Mouse (Mus musculus) small intestine, adult 2 months (tissue): Measurements from ENCODE around the gene Gm44579. TPM values are rescaled to one million over a fixed set of nuclear protein-coding genes. Genes with fewer than 3 reads are reported as not detected.

Source experiments
- H3K27ac ChIP-seq: fragments of 200-500 bp; 2 replicates; pipeline ENCODE4 v1.5.1; 2012; ENCODE audit warnings: low read depth, low read length, control low read depth, inconsistent platforms; ENCODE audit not compliant: insufficient read depth
- H3K27me3 ChIP-seq: fragments of 200-500 bp; 2 replicates; pipeline ENCODE4 v1.6.1; 2012; ENCODE audit warnings: mild to moderate bottlenecking, moderate library complexity, low read length, inconsistent platforms; ENCODE audit not compliant: control insufficient read depth, insufficient read depth
- H3K36me3 ChIP-seq: fragments of 200-500 bp; 2 replicates; pipeline ENCODE4 v1.6.1; 2012; ENCODE audit warnings: mild to moderate bottlenecking, low read length, control low read depth, inconsistent platforms; ENCODE audit not compliant: control insufficient read depth, insufficient read depth
- H3K4me1 ChIP-seq: fragments of 200-500 bp; 2 replicates; pipeline ENCODE4 v1.6.1; 2012; ENCODE audit warnings: low read length, inconsistent platforms, mixed read lengths; ENCODE audit not compliant: control insufficient read depth, insufficient read depth, insufficient read length
- H3K4me3 ChIP-seq: fragments of 200-500 bp; 2 replicates; pipeline ENCODE4 v1.5.1; 2012; ENCODE audit warnings: low read depth, mild to moderate bottlenecking, control low read depth, inconsistent platforms, low read length, moderate library complexity
- CTCF ChIP-seq: fragments of 200-500 bp; IDR thresholded peaks from 2 replicates; pipeline ENCODE4 v1.5.1; 2012; ENCODE audit warnings: low read depth, mild to moderate bottlenecking, control low read depth, inconsistent platforms, low read length, moderate library complexity, mixed read lengths; ENCODE audit not compliant: insufficient replicate concordance, insufficient read length; ENCODE audit errors: extremely low read depth
- POLR2A ChIP-seq: fragments of 200-500 bp; IDR thresholded peaks from 2 replicates; pipeline ENCODE4 v1.6.1; 2012; ENCODE audit warnings: low read depth, mild to moderate bottlenecking, control low read depth, inconsistent platforms, low read length, moderate library complexity
- WGBS: fragments of 180-500 bp; shearing (Covaris S2); methylation state at CpG from one replicate; pipeline ENCODE4 v1.1.7; 2018; 5-methylcytosine and 5-hydroxymethylcytosine counted together
- polyA plus RNA-seq: library from polyadenylated mRNA; depleted of rRNA; stranded (reverse); fragments of >200 nt; gene quantifications from 2 replicates; pipeline ENCODE4 v1.2.3, GENCODE M21; 2012

Gm44579 gene
- polyA plus RNA-seq, 1 experiment = not detected

DNA sequence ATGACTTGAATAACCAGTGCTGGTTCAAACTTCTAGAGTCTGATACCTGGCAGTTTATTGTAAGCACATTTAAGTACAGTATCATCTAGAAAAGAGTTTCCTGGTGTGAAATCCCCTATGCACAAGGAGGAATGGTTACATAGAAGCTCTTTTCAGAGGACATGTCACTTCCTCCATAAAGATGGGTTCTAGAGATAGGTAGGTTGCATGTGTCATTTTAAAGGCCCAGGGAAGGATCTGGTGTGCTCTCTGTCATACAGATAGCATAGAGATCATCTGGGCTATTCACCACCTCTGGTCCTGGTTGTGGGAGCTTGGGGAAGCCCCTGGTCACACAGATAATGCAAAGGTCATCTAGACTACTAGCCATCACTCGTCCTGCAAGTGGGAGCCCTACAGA lies 63.5 kb downstream of the Gm44579 start:
- Histone ChIP-seq H3K4me1 (no peaks in the 10 kb centered on the region), H3K4me3 (no peak overlapping the region), H3K36me3 (no peaks in the 10 kb centered on the region), H3K27me3 (no peaks in the 10 kb centered on the region), H3K27ac (no peak overlapping the region)
- WGBS = 41% methylated on average over 1 of the region's 1 CpGs
- TF ChIP-seq POLR2A (no peak), CTCF (no peak)

DNA sequence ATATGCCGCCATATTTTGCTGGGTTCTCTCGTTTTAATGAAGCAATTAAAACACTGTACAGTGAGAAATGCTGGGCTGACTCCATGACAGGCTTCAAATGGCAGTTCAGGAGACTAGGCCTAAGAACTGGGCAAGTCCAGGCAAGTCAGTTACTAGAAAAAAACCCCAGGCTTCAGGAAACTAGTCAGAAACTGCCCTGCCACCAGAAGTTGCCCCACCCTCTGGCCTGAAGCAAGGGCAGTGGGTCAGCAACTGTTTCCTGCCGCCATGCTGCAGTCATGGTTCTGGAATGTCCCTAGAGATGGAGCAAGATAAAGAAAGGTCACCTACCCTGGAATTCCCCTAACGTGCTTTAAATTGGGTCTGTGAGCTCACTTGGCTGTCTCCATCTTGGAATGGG lies 64.8 kb downstream of the Gm44579 start:
- H3K36me3 ChIP-seq = no peaks in the 10 kb centered on the region
- WGBS = 68% methylated on average over 4 of the region's 4 CpGs
- peaks cover 3% of the 10 kb centered on the region; the same call in 1 of the 2 replicates for H3K4me1 ChIP-seq
- no peak overlapping the region for H3K27ac ChIP-seq
- H3K27me3 ChIP-seq = no peaks in the 10 kb centered on the region
- TF ChIP-seq POLR2A = no peak
- no peak for TF ChIP-seq CTCF
- H3K4me3 ChIP-seq = no peak overlapping the region

DNA sequence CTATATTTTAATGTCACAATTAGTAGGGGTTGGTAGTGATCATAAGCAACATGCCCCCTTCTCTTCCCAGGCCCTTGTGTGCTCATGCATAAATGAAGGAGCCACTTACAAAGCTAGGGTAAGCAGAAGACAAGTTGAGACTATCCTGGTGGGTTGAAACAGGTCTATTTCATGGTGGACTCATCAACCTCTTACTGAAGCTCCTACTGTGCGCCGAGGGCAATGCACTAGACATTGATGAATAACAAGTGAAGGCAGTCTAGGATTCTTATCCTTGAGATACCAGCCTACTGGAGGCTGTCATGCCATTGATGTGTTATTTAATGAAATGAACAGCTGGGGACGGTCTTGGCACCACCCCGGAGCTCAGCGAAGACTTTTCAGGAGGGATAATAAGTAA lies 65.5 kb downstream of the Gm44579 start:
- Histone ChIP-seq H3K36me3 (no peaks in the 10 kb centered on the region), H3K4me3 (no peak overlapping the region), H3K27me3 (no peaks in the 10 kb centered on the region), H3K4me1 (peaks cover 3% of the 10 kb centered on the region; the same call in 1 of the 2 replicates), H3K27ac (no peak overlapping the region)
- TF ChIP-seq POLR2A = no peak
- TF ChIP-seq CTCF = no peak
- WGBS = 90% methylated on average over 5 of the region's 5 CpGs

DNA sequence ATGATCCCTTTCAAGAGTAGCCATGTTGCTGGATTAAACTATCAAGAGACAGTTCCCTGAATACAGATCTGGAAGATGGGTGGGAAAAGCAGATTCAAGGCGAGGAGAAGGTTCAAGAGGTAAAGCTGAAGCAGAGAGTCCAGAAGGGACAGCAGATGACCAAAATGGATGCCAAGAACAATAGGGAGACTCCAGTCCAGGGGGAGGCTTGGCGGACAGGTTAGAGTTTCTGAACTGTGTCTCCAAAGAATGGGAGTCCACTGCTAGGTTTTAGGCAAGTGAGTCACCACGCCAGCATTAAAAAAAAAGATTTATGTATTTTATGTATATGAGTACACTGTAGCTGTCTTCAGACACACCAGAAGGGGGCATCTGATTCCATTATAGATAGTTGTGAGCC lies 66.1 kb downstream of the Gm44579 start:
- TF ChIP-seq CTCF = no peak
- TF ChIP-seq POLR2A = no peak
- no peak overlapping the region for H3K27ac ChIP-seq
- H3K4me1 ChIP-seq = peaks cover 3% of the 10 kb centered on the region; the same call in 1 of the 2 replicates
- no peak overlapping the region for H3K4me3 ChIP-seq
- no peaks in the 10 kb centered on the region for H3K27me3 ChIP-seq
- no peaks in the 10 kb centered on the region for H3K36me3 ChIP-seq
- WGBS = 78% methylated on average over 3 of the region's 3 CpGs

DNA sequence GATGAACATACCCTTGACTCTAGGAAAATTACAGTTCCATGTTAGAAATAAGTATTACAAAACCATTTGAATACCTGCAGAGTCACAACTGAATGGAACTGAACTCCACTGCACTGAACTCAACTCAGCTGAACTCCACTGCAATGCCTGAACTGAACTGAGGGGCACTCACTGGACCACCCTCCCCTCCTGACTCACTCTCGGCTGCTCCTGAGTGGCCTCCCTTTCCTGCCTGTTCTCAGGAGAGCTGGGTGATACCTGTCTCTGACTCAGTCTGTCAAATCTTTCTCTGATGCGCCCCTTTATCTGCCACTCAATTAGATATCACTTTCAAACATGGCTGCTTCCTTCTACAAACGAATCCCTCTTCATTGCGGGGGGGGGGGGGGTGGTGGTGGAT lies 66.6 kb downstream of the Gm44579 start:
- no peak overlapping the region for H3K27ac ChIP-seq
- no peak for TF ChIP-seq CTCF
- no peak for TF ChIP-seq POLR2A
- no peaks in the 10 kb centered on the region for H3K27me3 ChIP-seq
- 54% methylated on average over 4 of the region's 4 CpGs for WGBS
- H3K36me3 ChIP-seq = no peaks in the 10 kb centered on the region
- H3K4me1 ChIP-seq = peaks cover 3% of the 10 kb centered on the region; the same call in 1 of the 2 replicates
- H3K4me3 ChIP-seq = no peak overlapping the region

DNA sequence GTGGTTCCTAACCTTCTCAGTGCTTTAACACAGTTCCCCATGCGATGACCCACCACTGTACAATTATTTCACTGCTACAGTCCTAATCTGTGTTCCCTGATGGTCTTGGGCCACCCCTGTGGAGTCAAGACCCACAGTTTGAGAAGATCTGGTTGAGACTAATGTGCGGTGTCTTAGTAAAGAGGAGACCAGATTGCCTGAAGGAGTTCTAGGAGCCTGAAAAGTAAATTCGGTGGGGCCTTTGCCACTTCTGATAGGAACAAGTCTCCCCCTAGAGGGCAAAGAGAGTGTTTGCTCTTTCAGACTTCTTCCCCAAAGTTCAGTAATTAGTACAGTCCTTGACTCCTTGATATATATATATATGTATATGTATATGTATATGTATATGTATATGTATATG lies 67.2 kb downstream of the Gm44579 start:
- H3K27me3 ChIP-seq = no peaks in the 10 kb centered on the region
- TF ChIP-seq CTCF (no peak), POLR2A (no peak)
- no peak overlapping the region for H3K27ac ChIP-seq
- 34% methylated on average over 3 of the region's 3 CpGs for WGBS
- H3K36me3 ChIP-seq = no peaks in the 10 kb centered on the region
- H3K4me3 ChIP-seq = no peak overlapping the region
- H3K4me1 ChIP-seq = peaks cover 3% of the 10 kb centered on the region; the same call in 1 of the 2 replicates

DNA sequence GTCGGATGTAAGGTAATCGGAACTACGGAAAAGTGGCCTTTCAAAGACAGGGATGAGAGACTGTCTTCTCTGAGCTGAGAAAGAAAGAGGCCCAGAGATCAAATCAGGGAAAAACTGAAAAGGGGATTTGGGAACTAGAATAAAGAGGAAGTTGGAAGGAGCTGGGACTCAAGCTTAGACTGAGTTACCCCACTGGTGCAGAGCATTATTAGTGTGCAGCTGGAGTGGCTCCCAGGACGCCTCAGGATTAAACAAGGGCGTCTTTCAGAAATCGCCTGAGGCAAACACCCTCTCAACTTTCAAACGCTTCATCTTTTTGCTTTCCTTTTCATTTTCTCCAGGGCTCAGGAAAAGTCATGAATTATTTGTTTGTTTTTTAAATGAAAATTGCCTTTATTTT lies 67.9 kb downstream of the Gm44579 start:
- 75% methylated on average over 7 of the region's 7 CpGs for WGBS
- H3K27ac ChIP-seq = no peak overlapping the region
- H3K27me3 ChIP-seq = no peaks in the 10 kb centered on the region
- no peaks in the 10 kb centered on the region for H3K36me3 ChIP-seq
- TF ChIP-seq POLR2A = no peak
- TF ChIP-seq CTCF = no peak
- H3K4me3 ChIP-seq = no peak overlapping the region
- H3K4me1 ChIP-seq = peaks cover 3% of the 10 kb centered on the region; the same call in 1 of the 2 replicates

DNA sequence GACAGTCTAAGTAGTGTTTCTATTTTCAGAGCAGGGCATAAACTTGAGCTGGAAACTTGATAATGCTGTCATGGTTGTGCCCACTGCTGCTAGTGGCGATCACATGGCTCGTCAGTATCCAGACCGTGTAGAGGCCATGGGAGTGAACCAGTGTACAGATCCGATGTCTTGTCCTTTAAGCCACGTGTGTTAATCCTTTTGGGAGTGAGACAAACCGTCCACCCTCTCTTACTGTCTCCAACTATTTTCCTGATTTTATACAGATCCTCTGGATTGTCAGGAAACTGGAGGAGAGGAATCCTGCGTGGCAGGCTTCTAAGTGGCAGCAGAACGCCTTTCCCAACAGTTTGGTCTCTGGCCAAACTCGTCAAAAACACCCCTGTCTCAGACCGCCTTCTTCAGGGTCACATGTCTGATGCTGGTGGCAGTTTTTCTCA lies 71.6 kb downstream of the Gm44579 start:
- Histone ChIP-seq H3K4me1 (peaks cover 7% of the 10 kb centered on the region; the same call in 1 of the 2 replicates), H3K36me3 (no peaks in the 10 kb centered on the region), H3K4me3 (no peak overlapping the region), H3K27me3 (no peaks in the 10 kb centered on the region), H3K27ac (no peak overlapping the region)
- TF ChIP-seq CTCF = no peak
- no peak for TF ChIP-seq POLR2A
- whole genome bisulfite sequencing = 63% methylated on average over 10 of the region's 10 CpGs
